ENCODE assay signal across 7 mouse cellular contexts in the genomic region with DNA sequence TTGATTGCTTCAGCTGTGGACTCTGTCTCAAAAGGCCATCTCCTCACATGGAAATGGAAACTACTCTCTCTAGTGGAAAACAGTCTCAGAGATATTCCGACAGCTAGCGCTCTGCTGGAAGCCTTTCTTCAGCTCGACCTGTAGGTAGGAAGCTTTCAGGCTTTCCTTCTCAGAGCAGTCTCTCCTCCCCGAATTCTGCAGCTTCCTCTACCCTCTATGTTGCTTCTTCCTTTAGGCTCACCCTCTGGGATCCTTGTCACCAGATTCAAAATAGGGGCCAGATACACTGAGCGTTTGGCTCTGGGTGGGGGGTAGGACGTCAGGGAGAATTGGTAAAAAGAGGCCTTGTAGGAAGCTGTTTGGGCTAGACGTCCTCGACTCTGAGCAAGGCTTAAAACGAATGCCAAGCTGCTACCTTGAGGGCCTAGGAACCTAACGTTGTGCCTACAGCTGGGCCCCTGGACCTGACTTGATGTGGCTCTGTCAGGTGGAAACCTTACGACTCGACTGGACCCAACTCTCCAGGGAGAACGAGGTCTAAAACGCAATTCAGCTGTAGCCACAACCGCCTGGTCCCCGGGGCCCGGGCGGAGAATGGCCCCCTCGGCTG. TPM values are rescaled to one million over a fixed set of nuclear protein-coding genes. Genes with fewer than 3 reads are reported as not detected.
DNase-seq lines count a peak whose midpoint lies in the region; ATAC-seq and TF ChIP-seq lines count a peak whose summit lies in the region.

No protein-coding gene starts in this region.

- TF ChIP-seq CTCF in cerebellum, adult 2 months (IDR thresholded peaks at IDR 0.05; ENCODE audit: borderline replicate concordance, insufficient read depth, low read depth, low read length) = no peak

- H3K9me3 ChIP-seq in forebrain, embryonic 15.5 days = no peaks in the 10 kb centered on the region
- no peaks in the 10 kb centered on the region for H3K9me3 ChIP-seq in liver, embryonic 13.5 days (replicated peaks)
- H3K9me3 ChIP-seq in stomach, embryonic 15.5 days = no peaks in the 10 kb centered on the region

- H3K4me3 ChIP-seq in cerebellum, adult 2 months (replicated peaks; ENCODE audit: insufficient read depth, low read depth, low read length) = peak overlapping the region; percentile 71
- H3K4me3 ChIP-seq in forebrain, embryonic 15.5 days = peak overlapping the region; percentile 89
- H3K4me3 ChIP-seq in liver, embryonic 13.5 days (replicated peaks) = peak overlapping the region; percentile 49
- H3K4me3 ChIP-seq in stomach, embryonic 15.5 days (replicated peaks) = peak overlapping the region; percentile 55

- no peaks in the 10 kb centered on the region for H3K36me3 ChIP-seq in forebrain, embryonic 15.5 days
- H3K36me3 ChIP-seq in liver, embryonic 13.5 days = no peaks in the 10 kb centered on the region
- no peaks in the 10 kb centered on the region for H3K36me3 ChIP-seq in stomach, embryonic 15.5 days

- 9% methylated on average over 19 of the region's 19 CpGs for WGBS in cerebellum, adult 2 months
- 2% methylated on average over 19 of the region's 19 CpGs for WGBS in forebrain, embryonic 15.5 days
- WGBS in liver, embryonic 13.5 days (ENCODE audit: insufficient replicate concordance) = 4% methylated on average over 19 of the region's 19 CpGs
- 8% methylated on average over 19 of the region's 19 CpGs for WGBS in stomach, embryonic 15.5 days

- DNase-seq in left cerebral cortex, postnatal 25 days (ENCODE audit: low spot score in 2 of 2) = peak; percentile 36 to 61
- no peak for DNase-seq in left cerebral cortex, adult 11 months (ENCODE audit: low spot score)
- DNase-seq in cerebellum, adult 2 months = peak; percentile 74 to 80
- DNase-seq in liver, embryonic 13.5 days = no peak

- intact Hi-C loops in left cerebral cortex, postnatal 25 days (cut with DNase I) = loop anchor here (5.0 to 10.0 kb wide), 4 partner anchors 128 to 526 kb away; no protein-coding TSS in a partner anchor

- peak overlapping the region; percentile 99 for H3K27ac ChIP-seq in cerebellum, adult 2 months (ENCODE audit: insufficient read depth, low read length)
- H3K27ac ChIP-seq in forebrain, embryonic 15.5 days (replicated peaks) = peak overlapping the region; percentile 97
- no peak overlapping the region for H3K27ac ChIP-seq in liver, embryonic 13.5 days
- no peak overlapping the region for H3K27ac ChIP-seq in stomach, embryonic 15.5 days

- peak overlapping the region; percentile 95 for H3K4me2 ChIP-seq in forebrain, embryonic 15.5 days (replicated peaks)
- peak overlapping the region; percentile 67 for H3K4me2 ChIP-seq in liver, embryonic 13.5 days
- H3K4me2 ChIP-seq in stomach, embryonic 15.5 days = peak overlapping the region; percentile 98

- H3K9ac ChIP-seq in forebrain, embryonic 15.5 days (replicated peaks) = peak overlapping the region; percentile 98
- no peak overlapping the region for H3K9ac ChIP-seq in liver, embryonic 13.5 days
- H3K9ac ChIP-seq in stomach, embryonic 15.5 days = peak overlapping the region; percentile 31; the same call in 1 of the 2 replicates

- TF ChIP-seq POLR2A in cerebellum, adult 2 months (IDR thresholded peaks at IDR 0.05; ENCODE audit: borderline replicate concordance, insufficient read depth, low read length) = peak; percentile 39; the same call in 1 of the 2 replicates

- peak; percentile 3 for ATAC-seq in forebrain, embryonic 15.5 days (replicated peaks)
- ATAC-seq in liver, embryonic 13.5 days (ENCODE audit: low read depth) = no peak
- no peak for ATAC-seq in stomach, embryonic 15.5 days (ENCODE audit: insufficient read depth, low FRiP score, low read depth)
- ATAC-seq in activated CD4-positive, CD25-positive, alpha-beta regulatory T cell, adult 4 months = no peak

- no peaks in the 10 kb centered on the region for H3K27me3 ChIP-seq in cerebellum, adult 2 months (ENCODE audit: control insufficient read depth, insufficient read depth, low read length)
- H3K27me3 ChIP-seq in forebrain, embryonic 15.5 days = no peaks in the 10 kb centered on the region
- H3K27me3 ChIP-seq in liver, embryonic 13.5 days = peaks cover 56% of the 10 kb centered on the region
- H3K27me3 ChIP-seq in stomach, embryonic 15.5 days (replicated peaks) = peaks cover 12% of the 10 kb centered on the region

- peaks cover 14% of the 10 kb centered on the region for H3K4me1 ChIP-seq in cerebellum, adult 2 months (ENCODE audit: control insufficient read depth, insufficient read depth, low read length)
- H3K4me1 ChIP-seq in forebrain, embryonic 15.5 days = peaks cover 13% of the 10 kb centered on the region
- peaks cover 9% of the 10 kb centered on the region; the same call in 1 of the 2 replicates for H3K4me1 ChIP-seq in liver, embryonic 13.5 days (replicated peaks)
- 0 out of 2 replicates have a peak, but pooled peaks cover 5% of the 10 kb centered on the region for H3K4me1 ChIP-seq in stomach, embryonic 15.5 days

RNA-seq across cellular contexts. Expression of a gene that starts 1.1 kb away (rescaled TPM):
- 100 to 1,000 TPM; 121 to 128 TPM for total RNA-seq in left cerebral cortex, postnatal 25 days (2021)
- polyA plus RNA-seq in cerebellum, adult 2 months (2012; rRNA removed) = 137 and 155 TPM in 2 replicates
- 71.3 and 75.5 TPM in 2 replicates for polyA plus RNA-seq in forebrain, embryonic 15.5 days (2015; fragmentation: Nextera tagmentation; extraction: Ambion mirVana)
- 0.12 and 0.16 TPM in 2 replicates for polyA plus RNA-seq in liver, embryonic 13.5 days (2015; fragmentation: Nextera tagmentation; extraction: Ambion mirVana)
- 2.7 and 3.6 TPM in 2 replicates for polyA plus RNA-seq in stomach, embryonic 15.5 days (2015; fragmentation: Nextera tagmentation; extraction: Ambion mirVana)
- not detected for polyA plus RNA-seq in activated CD4-positive, CD25-positive, alpha-beta regulatory T cell, adult 4 months (2017; shearing (Covaris generic))

Comparison
In these comparisons a context has a peak if more than half of its experiments do, and no peak if none do; other contexts are left out.
1. DNase-seq: peak in left cerebral cortex, postnatal 25 days (2 of 2) and cerebellum, adult 2 months (2 of 2); none in left cerebral cortex, adult 11 months (single experiment) and liver, embryonic 13.5 days (single experiment).
2. H3K27ac ChIP-seq: peak in cerebellum, adult 2 months (single experiment) and forebrain, embryonic 15.5 days (single experiment); none in liver, embryonic 13.5 days (single experiment) and stomach, embryonic 15.5 days (single experiment).
3. RNA of a gene that starts 1.1 kb away (polyA plus RNA-seq): 137 to 155 TPM in cerebellum, adult 2 months and 71.3 to 75.5 TPM in forebrain, embryonic 15.5 days; 2.7 to 3.6 TPM in stomach, embryonic 15.5 days, 0.12 to 0.16 TPM in liver, embryonic 13.5 days and not detected in activated CD4-positive, CD25-positive, alpha-beta regulatory T cell, adult 4 months; every median in the first group is over 10 times any median in the second.
4. Peak in every context shown above with its lines, with median percentiles within 50 percentile points of each other: H3K4me3 ChIP-seq and H3K4me2 ChIP-seq.